Mouse (Mus musculus) stomach, embryonic 16.5 days (tissue): ENCODE results near the gene Prg2. TPM values are rescaled to one million over a fixed set of nuclear protein-coding genes. Genes with fewer than 3 reads are reported as not detected.

Source experiments
- ATAC-seq: fragments of 200-750 bp; cut with Nextera tagmentation; 2 replicates; pipeline ENCODE4 v1.8.0; 2017; ENCODE audit warnings: moderate number of reproducible peaks, moderate TSS enrichment; ENCODE audit not compliant: insufficient read depth, low FRiP score
- H3K27ac ChIP-seq: fragments of 300-500 bp; sonication (generic); 2 replicates; pipeline ENCODE4 v1.5.1; 2014; ENCODE audit warnings: low read length
- H3K27me3 ChIP-seq: fragments of 300-500 bp; sonication (generic); 2 replicates; pipeline ENCODE4 v1.6.1; 2014; ENCODE audit warnings: low read length, control low read depth, mixed read lengths; ENCODE audit not compliant: control insufficient read depth, insufficient read depth
- H3K36me3 ChIP-seq: fragments of 300-500 bp; sonication (generic); 2 replicates; pipeline ENCODE4 v1.6.1; 2014; ENCODE audit warnings: low read length; ENCODE audit not compliant: control insufficient read depth, insufficient read depth
- H3K4me1 ChIP-seq: fragments of 300-500 bp; sonication (generic); 2 replicates; pipeline ENCODE4 v1.6.1; 2014; ENCODE audit warnings: low read length, control low read depth, mixed read lengths; ENCODE audit not compliant: control insufficient read depth, insufficient read depth
- H3K4me2 ChIP-seq: fragments of 300-500 bp; sonication (generic); 2 replicates; pipeline ENCODE4 v1.6.1; 2014; ENCODE audit warnings: low read depth, low read length, mixed read lengths
- H3K4me3 ChIP-seq: fragments of 300-500 bp; sonication (generic); replicated peaks from 2 replicates; pipeline ENCODE4 v1.5.1; 2014; ENCODE audit warnings: mild to moderate bottlenecking, low read length
- H3K9ac ChIP-seq: fragments of 300-500 bp; sonication (generic); 2 replicates; pipeline ENCODE4 v1.6.1; 2014; ENCODE audit warnings: low read length
- H3K9me3 ChIP-seq: fragments of 300-500 bp; sonication (generic); replicated peaks from 2 replicates; pipeline ENCODE4 v1.6.1; 2016; ENCODE audit warnings: low read length, control low read depth; ENCODE audit not compliant: control insufficient read depth
- WGBS: fragments of 180-500 bp; shearing (Covaris S2); extraction: QIAGEN DNeasy Blood & Tissue Kit; methylation state at CpG from one replicate; pipeline ENCODE4 v1.1.7; 2014; 5-methylcytosine and 5-hydroxymethylcytosine counted together
- polyA plus RNA-seq: library from polyadenylated mRNA; unstranded; fragments of >200 nt; fragmentation: Nextera tagmentation; extraction: Ambion mirVana; gene quantifications from 2 replicates; pipeline ENCODE4 v1.2.1, GENCODE M21; 2015

Gene Prg2
- polyA plus RNA-seq, 1 experiment from 2014 or later = 2.2 TPM

DNA sequence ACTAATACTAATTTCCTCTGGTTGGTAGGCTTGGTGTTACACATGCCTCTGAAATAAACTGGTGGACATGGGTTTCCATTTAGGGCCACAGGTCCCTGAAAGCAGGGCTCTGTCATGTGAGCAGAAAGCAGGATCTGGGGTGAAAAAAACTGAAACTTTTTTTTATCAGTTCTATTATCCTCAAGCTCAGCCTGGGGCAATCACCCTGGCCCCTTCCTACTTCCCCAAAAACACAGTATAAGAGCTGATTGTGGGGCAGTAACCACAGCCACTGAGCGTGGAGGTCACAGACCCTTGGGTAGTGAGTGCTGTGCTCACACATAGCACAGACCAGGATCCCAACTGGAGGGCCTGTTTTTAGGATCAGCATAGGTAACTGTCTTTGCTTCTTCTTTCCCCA is 7.7 kb downstream of the Prg2 start, which contains the start of gene Prg3:
Prg3 (plus strand) TSS at position 286 of the 400 bp plus-strand sequence.
- 76% methylated on average over 1 of the region's 1 CpGs for WGBS
- no peak within 1 kb of the TSS for H3K4me3 ChIP-seq
- H3K4me2 ChIP-seq = no peak within 1 kb of the TSS
- no peak within 1 kb of the TSS for H3K9ac ChIP-seq
- H3K36me3 ChIP-seq = no peaks in the 10 kb centered on the region
- H3K9me3 ChIP-seq = no peaks in the 10 kb centered on the region
- no peaks in the 10 kb centered on the region for H3K4me1 ChIP-seq
- no peak for ATAC-seq
- no peak within 1 kb of the TSS for H3K27ac ChIP-seq
- H3K27me3 ChIP-seq = no peaks in the 10 kb centered on the region

- ATAC-seq = no peak
- no peaks in the 10 kb centered on the region for H3K9me3 ChIP-seq
- WGBS = 70% methylated on average over 2 of the region's 2 CpGs
- H3K27me3 ChIP-seq = no peaks in the 10 kb centered on the region
- no peaks in the 10 kb centered on the region for H3K4me1 ChIP-seq
- H3K27ac ChIP-seq = no peak overlapping the region
- no peaks in the 10 kb centered on the region for H3K36me3 ChIP-seq
- no peak overlapping the region for H3K9ac ChIP-seq
- H3K4me3 ChIP-seq = no peak overlapping the region
- no peak overlapping the region for H3K4me2 ChIP-seq
Measured at GRCm38 (mm10) chr2:84996376-84996775, 16.1 kb downstream of the Prg2 start.

- peak overlapping the region; percentile 28; the same call in 1 of the 2 replicates for H3K27ac ChIP-seq
- ATAC-seq = no peak
- no peak overlapping the region for H3K4me3 ChIP-seq
- H3K36me3 ChIP-seq = no peaks in the 10 kb centered on the region
- no peaks in the 10 kb centered on the region for H3K9me3 ChIP-seq
- H3K27me3 ChIP-seq = no peaks in the 10 kb centered on the region
- no peak overlapping the region for H3K9ac ChIP-seq
- no peaks in the 10 kb centered on the region for H3K4me1 ChIP-seq
- 71% methylated on average over 3 of the region's 3 CpGs for WGBS
- no peak overlapping the region for H3K4me2 ChIP-seq
Measured at GRCm38 (mm10) chr2:84999486-85000181, 19.4 kb downstream of the Prg2 start.

- peak; percentile 38; the same call in 1 of the 2 replicates for ATAC-seq
Measured at GRCm38 (mm10) chr2:85001497-85001896, 21.2 kb downstream of the Prg2 start.

DNA sequence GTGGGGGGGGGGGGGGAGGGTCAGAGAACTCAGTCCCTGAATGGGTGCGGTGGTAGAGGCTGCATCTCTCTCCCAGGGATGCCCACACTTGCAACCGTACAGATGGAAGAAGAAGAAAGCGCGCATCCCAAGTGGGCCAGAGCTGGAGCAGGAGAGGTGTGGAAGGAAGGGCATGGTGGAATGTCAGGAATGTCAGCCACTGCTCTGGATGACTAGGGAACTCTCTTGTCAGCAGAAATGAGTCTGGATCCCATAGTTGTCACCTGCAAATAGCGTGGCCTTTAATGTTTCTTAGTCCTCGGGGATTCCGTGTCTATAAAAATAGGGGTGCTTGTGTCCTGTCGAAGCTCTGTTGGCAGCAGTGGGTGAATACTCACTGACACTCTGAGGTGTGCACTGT is 22.3 kb downstream of the Prg2 start:
- Histone ChIP-seq H3K27ac (no peak overlapping the region), H3K9ac (no peak overlapping the region), H3K4me3 (no peak overlapping the region), H3K4me2 (no peak overlapping the region), H3K4me1 (no peaks in the 10 kb centered on the region), H3K9me3 (no peaks in the 10 kb centered on the region), H3K36me3 (no peaks in the 10 kb centered on the region), H3K27me3 (no peaks in the 10 kb centered on the region)
- ATAC-seq = no peak
- WGBS = 65% methylated on average over 8 of the region's 8 CpGs

More at GRCm38 (mm10) chr2:85001497-85001896, 21.2 kb downstream of the Prg2 start:
- H3K4me3 ChIP-seq = no peak overlapping the region
- no peaks in the 10 kb centered on the region for H3K4me1 ChIP-seq
- 74% methylated on average over 13 of the region's 13 CpGs for WGBS
- H3K4me2 ChIP-seq = no peak overlapping the region
- H3K9ac ChIP-seq = no peak overlapping the region
- H3K36me3 ChIP-seq = no peaks in the 10 kb centered on the region
- H3K9me3 ChIP-seq = no peaks in the 10 kb centered on the region
- H3K27me3 ChIP-seq = no peaks in the 10 kb centered on the region
- H3K27ac ChIP-seq = no peak overlapping the region

- Histone ChIP-seq H3K36me3 (no peaks in the 10 kb centered on the region), H3K4me1 (no peaks in the 10 kb centered on the region), H3K27me3 (no peaks in the 10 kb centered on the region), H3K9ac (no peak overlapping the region), H3K4me2 (no peak overlapping the region), H3K4me3 (no peak overlapping the region), H3K9me3 (no peaks in the 10 kb centered on the region), H3K27ac (no peak overlapping the region)
- ATAC-seq = no peak
- WGBS = 82% methylated on average over 4 of the region's 4 CpGs
Measured at GRCm38 (mm10) chr2:85004341-85004740, 24.1 kb downstream of the Prg2 start.

GRCm38 (mm10) chr2:85006600-85006999 is 26.3 kb downstream of the Prg2 start:
- no peaks in the 10 kb centered on the region for H3K9me3 ChIP-seq
- H3K4me1 ChIP-seq = peaks cover 2% of the 10 kb centered on the region; the same call in 1 of the 2 replicates
- WGBS = 79% methylated on average over 7 of the region's 7 CpGs
- no peak overlapping the region for H3K9ac ChIP-seq
- H3K27ac ChIP-seq = no peak overlapping the region
- H3K27me3 ChIP-seq = no peaks in the 10 kb centered on the region
- ATAC-seq = no peak
- H3K36me3 ChIP-seq = no peaks in the 10 kb centered on the region
- no peak overlapping the region for H3K4me3 ChIP-seq
- no peak overlapping the region for H3K4me2 ChIP-seq

DNA sequence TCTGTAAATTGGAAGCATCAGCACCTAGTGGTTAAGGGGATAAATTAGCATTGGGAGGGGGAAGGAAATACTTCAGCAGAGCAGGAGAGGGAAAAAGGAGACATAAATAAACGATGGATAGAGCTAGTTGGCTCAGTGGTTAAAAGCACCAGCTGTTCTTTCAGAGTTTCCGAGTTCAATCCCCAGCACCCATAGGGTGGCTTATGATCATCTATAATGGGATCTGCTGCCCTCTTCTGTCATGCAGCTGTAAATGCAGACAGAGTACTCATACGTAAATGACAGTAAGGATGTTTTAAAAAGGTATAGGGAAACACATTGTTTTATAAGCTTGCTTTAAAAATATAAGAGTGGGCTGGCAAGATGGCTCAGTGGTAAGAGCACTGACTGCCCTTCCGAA is 27.5 kb downstream of the Prg2 start:
- H3K27me3 ChIP-seq = no peaks in the 10 kb centered on the region
- no peak overlapping the region for H3K4me2 ChIP-seq
- ATAC-seq = no peak
- no peak overlapping the region for H3K27ac ChIP-seq
- H3K36me3 ChIP-seq = no peaks in the 10 kb centered on the region
- H3K9ac ChIP-seq = no peak overlapping the region
- no peaks in the 10 kb centered on the region for H3K9me3 ChIP-seq
- WGBS = 29% methylated on average over 4 of the region's 4 CpGs
- H3K4me1 ChIP-seq = peaks cover 13% of the 10 kb centered on the region
- no peak overlapping the region for H3K4me3 ChIP-seq

GRCm38 (mm10) chr2:85009212-85009611 is 29.0 kb downstream of the Prg2 start:
- Histone ChIP-seq H3K4me3 (no peak overlapping the region), H3K36me3 (no peaks in the 10 kb centered on the region), H3K4me1 (peaks cover 14% of the 10 kb centered on the region), H3K27me3 (no peaks in the 10 kb centered on the region), H3K4me2 (no peak overlapping the region), H3K9ac (no peak overlapping the region), H3K9me3 (no peaks in the 10 kb centered on the region), H3K27ac (no peak overlapping the region)
- 0 out of 2 replicates have a peak, but pooled peaks have one; percentile 26 for ATAC-seq
- 46% methylated on average over 2 of the region's 2 CpGs for WGBS
